Mouse (Mus musculus) ES-E14 (cell line): ENCODE results near the gene Lilrb4a. TPM values are rescaled to one million over a fixed set of nuclear protein-coding genes. Genes with fewer than 3 reads are reported as not detected.

Experiments
- DNase-seq: peaks from one replicate; pipeline ENCODE4 v3.0.0-alpha.2; 2013; ENCODE audit warnings: low read depth, low spot score
- H3K27ac ChIP-seq: 2 replicates; pipeline ENCODE4 v1.5.1; 2012; ENCODE audit warnings: low read depth, mild to moderate bottlenecking, low read length, moderate library complexity, mixed read lengths; ENCODE audit not compliant: poor library complexity, insufficient read depth, severe bottlenecking
- H3K36me3 ChIP-seq: 2 replicates; pipeline ENCODE4 v1.6.1; 2012; ENCODE audit warnings: mild to moderate bottlenecking, low read length, moderate library complexity, mixed read lengths; ENCODE audit not compliant: control insufficient read depth, poor library complexity, insufficient read depth, severe bottlenecking
- H3K4me1 ChIP-seq, 2 experiments: fragments of 150-350 bp in 1 of 2; sonication (generic) in 1 of 2; 2 replicates each; pipeline ENCODE4 v1.6.1; 2012; ENCODE audit warnings: low read length in 2 of 2, mild to moderate bottlenecking in 1 of 2, mixed read lengths in 1 of 2; ENCODE audit not compliant: control insufficient read depth in 2 of 2, insufficient read depth in 2 of 2, poor library complexity in 1 of 2
- H3K4me3 ChIP-seq, 2 experiments: fragments of 150-350 bp in 1 of 2; sonication (generic) in 1 of 2; 2 replicates each; pipeline ENCODE4 v1.5.1; 2012; ENCODE audit warnings: low read length in 2 of 2, low read depth in 1 of 2, mild to moderate bottlenecking in 1 of 2, mixed read lengths in 1 of 2; ENCODE audit not compliant: insufficient read depth in 1 of 2, poor library complexity in 1 of 2, severe bottlenecking in 1 of 2
- H3K9ac ChIP-seq: 2 replicates; pipeline ENCODE4 v1.6.1; 2012; ENCODE audit warnings: low read depth, mild to moderate bottlenecking, low read length, mixed read lengths; ENCODE audit not compliant: poor library complexity, insufficient read depth, severe bottlenecking
- H3K9me3 ChIP-seq: fragments of 150-350 bp; sonication (generic); 2 replicates; pipeline ENCODE4 v1.6.1; 2012; ENCODE audit warnings: low read depth, mild to moderate bottlenecking, low read length; ENCODE audit not compliant: control insufficient read depth, insufficient read depth
- CHD2 ChIP-seq: IDR thresholded peaks from 2 replicates; pipeline ENCODE4 v1.6.1; 2014; ENCODE audit warnings: mild to moderate bottlenecking, low read depth, low read length, inconsistent platforms
- HCFC1 ChIP-seq: IDR thresholded peaks from 2 replicates; pipeline ENCODE4 v1.6.1; 2012; ENCODE audit warnings: low read length, inconsistent platforms, borderline replicate concordance; ENCODE audit not compliant: insufficient read depth
- MAFK ChIP-seq: IDR thresholded peaks from 2 replicates; pipeline ENCODE4 v1.6.1; 2014; ENCODE audit warnings: mild to moderate bottlenecking, low read depth, low read length, inconsistent platforms; ENCODE audit not compliant: insufficient read depth
- ZC3H11A ChIP-seq: IDR thresholded peaks from 2 replicates; pipeline ENCODE4 v1.6.1; 2012; ENCODE audit warnings: low read depth, mild to moderate bottlenecking, inconsistent platforms, low read length, borderline replicate concordance
- ZNF384 ChIP-seq: IDR thresholded peaks from 2 replicates; pipeline ENCODE4 v1.6.1; 2012; ENCODE audit warnings: low read depth, low read length, inconsistent platforms
- in situ Hi-C, 2 experiments: fragments of 600-800 bp; cut with MboI; formaldehyde crosslinking; loops; one replicate each; pipeline ENCODE4 v1.15.1; 2025; ENCODE audit warnings: low sequenced_read_pairs in 2 of 2, inconsistent platforms in 1 of 2; ENCODE audit not compliant: unreplicated experiment in 2 of 2
- total RNA-seq: library from RNA; depleted of rRNA; stranded (reverse); fragments of 300-350 nt; gene quantifications from 2 replicates; pipeline ENCODE4 v1.2.3, GENCODE M21; 2012; rRNA removed

Lilrb4a gene
- total RNA-seq, 1 experiment = not detected

DNA sequence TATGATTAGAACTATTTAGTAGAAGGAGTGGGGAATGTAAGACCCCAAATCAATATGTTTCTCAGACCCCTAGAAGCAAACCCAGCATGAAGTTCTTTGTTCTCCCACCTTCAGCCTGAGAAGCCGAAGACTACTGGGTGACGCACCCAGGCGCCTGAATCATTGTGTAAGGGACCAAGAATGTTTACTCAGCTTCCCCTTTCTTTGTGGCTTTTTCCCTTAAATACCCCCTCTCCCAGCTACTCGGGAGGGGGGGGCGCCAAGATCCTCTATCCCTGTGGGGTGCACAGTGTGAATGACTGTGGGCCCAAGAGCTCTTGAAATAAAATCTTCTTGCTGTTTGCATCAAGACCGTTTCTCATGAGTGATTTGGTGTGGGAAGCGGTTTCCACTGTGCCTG, 40.1 kb downstream of the Lilrb4a start:
- H3K9me3 ChIP-seq = no peaks in the 10 kb centered on the region
- no peak overlapping the region for H3K9ac ChIP-seq
- H3K36me3 ChIP-seq = no peaks in the 10 kb centered on the region
- no peak for DNase-seq
- H3K27ac ChIP-seq = no peak overlapping the region
- TF ChIP-seq ZNF384 = no peak
- TF ChIP-seq HCFC1 = no peak
- no peak for TF ChIP-seq ZC3H11A
- TF ChIP-seq CHD2 = no peak
- no peak for TF ChIP-seq MAFK
- in situ Hi-C loops = no loop called here
- H3K4me3 ChIP-seq = no peak overlapping the region
- H3K4me1 ChIP-seq = no peaks in the 10 kb centered on the region

Other genes with a start within 250 kb of the Lilrb4a start
- gene Gm49339, start 10.3 kb upstream of the Lilrb4a start, total RNA-seq = not detected in 2 replicates
- 0.22 TPM in 1 of 2 replicates, not detected in the other for gene Lilr4b, start 10.3 kb upstream of the Lilrb4a start, total RNA-seq
- gene Fam162b, start 99.6 kb downstream of the Lilrb4a start, total RNA-seq = not detected in 2 replicates
- not detected in 2 replicates for gene Gprc6a, start 140.5 kb downstream of the Lilrb4a start, total RNA-seq
- 0.11 TPM in 1 of 2 replicates, not detected in the other for gene Rfx6, start 186.8 kb downstream of the Lilrb4a start, total RNA-seq